Mouse (Mus musculus) E14TG2a.4 (cell line): ENCODE results near the gene Map4k4.

Experiments
- CTCF ChIP-seq: conservative IDR thresholded peaks from 2 replicates; pipeline ENCODE4 v1.5.1; 2014; ENCODE audit warnings: low read length
- NANOG ChIP-seq: IDR thresholded peaks from 2 replicates; pipeline ENCODE4 v1.6.1; 2014; ENCODE audit warnings: borderline replicate concordance, low read length, mixed read lengths

DNA sequence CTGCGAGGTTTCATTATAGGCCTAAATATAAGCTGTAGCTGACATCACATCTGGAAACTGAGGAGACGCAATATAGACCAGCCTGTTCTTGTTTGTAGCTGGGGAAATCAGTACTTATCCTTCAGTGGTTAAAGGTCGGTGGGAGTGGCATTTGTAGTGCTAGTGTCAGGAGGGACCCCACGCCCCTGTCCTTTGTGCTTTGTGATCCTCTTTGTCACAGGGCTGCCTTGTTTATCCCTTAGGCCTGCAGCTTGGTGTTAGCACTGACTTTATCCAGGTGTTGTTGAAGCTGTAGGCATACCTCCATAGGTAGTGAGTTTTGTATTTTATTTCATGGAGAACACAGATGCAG lies 44.2 kb downstream of the Map4k4 start:
- TF ChIP-seq CTCF (no peak), NANOG (no peak)
